Mouse (Mus musculus): ENCODE results near the gene Psg16. TPM values are rescaled to one million over a fixed set of nuclear protein-coding genes. Genes with fewer than 3 reads are reported as not detected.

Gene Psg16
- polyA plus RNA-seq, 2 experiments, result 0.23 to 0.33 TPM

GRCm38 (mm10) chr7:17026710-17027587 lies 46.9 kb upstream of the Psg16 start:
- DNase-seq (ENCODE audit: low spot score), result peak; percentile 68

DNA sequence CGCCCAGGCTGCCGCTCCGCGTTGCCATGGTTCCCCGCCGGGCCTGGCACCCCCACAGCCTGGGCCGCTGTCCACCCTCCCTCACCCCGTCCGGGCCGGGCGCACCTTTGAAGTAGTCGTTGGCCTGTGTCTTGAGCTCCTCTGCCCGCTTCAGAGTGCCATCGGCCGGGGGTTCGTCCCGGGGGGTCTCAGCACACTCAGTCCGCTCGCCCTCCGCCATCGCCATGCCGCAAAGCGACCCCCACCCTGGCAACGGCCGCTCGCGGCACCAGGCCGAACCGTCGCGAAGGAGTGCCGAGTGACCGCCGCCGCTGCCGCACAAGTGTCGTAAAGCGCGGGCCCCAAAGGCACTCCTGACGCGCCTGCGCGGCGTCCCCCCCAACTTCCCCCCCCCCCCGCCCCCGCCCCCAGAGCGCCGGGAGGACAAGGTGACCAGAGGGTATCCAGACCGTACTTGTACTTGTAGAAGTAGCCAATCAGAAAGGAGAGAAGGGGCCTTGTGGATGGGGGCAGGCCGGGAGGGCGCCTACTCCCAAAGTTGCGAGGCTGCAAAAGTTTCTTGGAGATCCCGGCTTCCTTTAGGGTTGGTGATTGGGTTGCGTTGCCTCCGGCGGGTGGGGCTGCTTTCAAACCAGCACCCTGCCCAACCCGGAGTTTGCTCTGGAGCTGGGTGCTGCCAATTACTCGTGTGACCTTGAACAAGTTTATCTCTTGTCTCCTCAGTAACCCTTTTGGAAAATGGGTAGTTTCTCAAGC lies 46.1 kb upstream of the Psg16 start, which contains the start of gene Ppp5c:
Gene Ppp5c (minus strand): TSS at position 337 of the 756 bp plus-strand sequence.
- under 1% methylated on average over 48 of the region's 58 CpGs for WGBS
- no peaks in the 10 kb centered on the region for H3K9me3 ChIP-seq (ENCODE audit: control insufficient read depth, low read length)
- H3K27me3 ChIP-seq (ENCODE audit: control insufficient read depth, insufficient read depth, low read length), result no peaks in the 10 kb centered on the region
- peak within 1 kb of the TSS; percentile 64 for H3K4me2 ChIP-seq (replicated peaks; ENCODE audit: low read depth, low read length, severe bottlenecking)
- peaks cover 25% of the 10 kb centered on the region for H3K36me3 ChIP-seq (ENCODE audit: control insufficient read depth, insufficient read depth, low read length)
- H3K9ac ChIP-seq (ENCODE audit: low read depth, low read length, severe bottlenecking), result peak within 1 kb of the TSS; percentile 81
- peak within 1 kb of the TSS; percentile 72 for H3K27ac ChIP-seq (replicated peaks; ENCODE audit: low read depth, low read length)
- peak; percentile 85 for ATAC-seq (ENCODE audit: low FRiP score, low read depth)
- H3K4me1 ChIP-seq (ENCODE audit: control insufficient read depth, insufficient read depth, low read length), result peaks cover 24% of the 10 kb centered on the region
- peak; percentile 68; the same call in 1 of the 2 replicates for TF ChIP-seq POLR2A (IDR thresholded peaks at IDR 0.05; ENCODE audit: borderline replicate concordance, extremely low read depth, insufficient read depth, insufficient read length)
- peak within 1 kb of the TSS; percentile 86 for H3K4me3 ChIP-seq (replicated peaks; ENCODE audit: low read length)
- peak; percentile 93 for DNase-seq (ENCODE audit: low spot score)

More at GRCm38 (mm10) chr7:17026710-17027587, 46.9 kb upstream of the Psg16 start:
- Histone ChIP-seq H3K4me1 (ENCODE audit: control insufficient read depth, insufficient read depth, low read length) (peaks cover 24% of the 10 kb centered on the region), H3K4me2 (replicated peaks; ENCODE audit: low read depth, low read length, severe bottlenecking) (peak overlapping the region; percentile 64), H3K9me3 (ENCODE audit: control insufficient read depth, low read length) (no peaks in the 10 kb centered on the region), H3K9ac (ENCODE audit: low read depth, low read length, severe bottlenecking) (peak overlapping the region; percentile 81), H3K27me3 (ENCODE audit: control insufficient read depth, insufficient read depth, low read length) (no peaks in the 10 kb centered on the region), H3K36me3 (ENCODE audit: control insufficient read depth, insufficient read depth, low read length) (peaks cover 31% of the 10 kb centered on the region), H3K27ac (replicated peaks; ENCODE audit: low read depth, low read length) (0 out of 2 replicates have a peak overlapping the region, but pooled peaks have one; percentile 56), H3K4me3 (replicated peaks; ENCODE audit: low read length) (peak overlapping the region; percentile 86)
- 6% methylated on average over 24 of the region's 24 CpGs for WGBS
- no peak for TF ChIP-seq POLR2A (IDR thresholded peaks at IDR 0.05; ENCODE audit: borderline replicate concordance, extremely low read depth, insufficient read depth, insufficient read length)
- peak; percentile 56 for ATAC-seq (ENCODE audit: low FRiP score, low read depth)

DNA sequence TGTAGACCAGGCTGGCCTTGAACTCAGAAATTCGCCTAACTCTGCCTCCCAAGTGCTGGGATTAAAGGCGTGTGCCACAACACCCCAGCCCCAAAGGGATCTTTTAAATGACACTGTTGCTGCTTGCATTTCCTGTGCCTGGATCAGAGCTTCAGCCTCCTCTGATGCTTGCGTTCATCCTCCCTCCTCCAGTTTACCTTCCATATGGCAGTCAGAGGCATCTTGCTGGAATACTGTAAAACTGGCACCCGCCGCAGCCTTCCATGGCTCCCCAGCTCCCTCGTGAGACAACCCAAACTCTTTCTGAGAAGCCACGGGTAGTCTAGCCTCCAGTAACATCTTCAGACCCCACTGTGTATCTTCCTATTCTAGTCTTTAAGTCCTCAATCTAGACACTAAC lies 44.9 kb upstream of the Psg16 start:
- Histone ChIP-seq H3K9me3 (ENCODE audit: control insufficient read depth, low read length) (no peaks in the 10 kb centered on the region), H3K27me3 (ENCODE audit: control insufficient read depth, insufficient read depth, low read length) (no peaks in the 10 kb centered on the region), H3K36me3 (ENCODE audit: control insufficient read depth, insufficient read depth, low read length) (peaks cover 27% of the 10 kb centered on the region), H3K4me2 (replicated peaks; ENCODE audit: low read depth, low read length, severe bottlenecking) (no peak overlapping the region), H3K4me1 (ENCODE audit: control insufficient read depth, insufficient read depth, low read length) (peaks cover 24% of the 10 kb centered on the region), H3K9ac (ENCODE audit: low read depth, low read length, severe bottlenecking) (no peak overlapping the region), H3K27ac (replicated peaks; ENCODE audit: low read depth, low read length) (no peak overlapping the region), H3K4me3 (replicated peaks; ENCODE audit: low read length) (no peak overlapping the region)
- no peak for DNase-seq (ENCODE audit: low spot score)
- no peak for ATAC-seq (ENCODE audit: low FRiP score, low read depth)
- TF ChIP-seq POLR2A (IDR thresholded peaks at IDR 0.05; ENCODE audit: borderline replicate concordance, extremely low read depth, insufficient read depth, insufficient read length), result no peak
- WGBS, result 77% methylated on average over 7 of the region's 7 CpGs

DNA sequence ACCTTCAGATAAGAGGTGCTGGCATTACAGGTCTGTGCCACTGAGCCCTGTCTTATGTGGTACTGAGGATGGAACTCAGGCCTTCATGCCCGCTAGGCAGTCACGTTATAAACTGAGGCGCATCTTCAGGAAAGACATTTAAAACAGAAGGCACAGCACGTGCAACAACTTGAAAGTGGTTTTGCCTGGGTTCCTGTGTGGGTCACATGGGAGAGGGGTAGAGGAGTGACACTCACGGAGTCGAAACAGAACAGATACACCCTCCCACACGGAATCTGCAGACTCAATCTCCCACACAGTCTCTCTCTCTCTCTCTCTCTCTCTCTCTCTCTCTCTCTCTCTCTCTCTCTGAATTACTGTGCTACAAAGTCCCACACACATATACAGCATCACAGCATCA lies 43.6 kb upstream of the Psg16 start:
- Histone ChIP-seq H3K27me3 (ENCODE audit: control insufficient read depth, insufficient read depth, low read length) (no peaks in the 10 kb centered on the region), H3K9ac (ENCODE audit: low read depth, low read length, severe bottlenecking) (no peak overlapping the region), H3K27ac (replicated peaks; ENCODE audit: low read depth, low read length) (no peak overlapping the region), H3K36me3 (ENCODE audit: control insufficient read depth, insufficient read depth, low read length) (peaks cover 32% of the 10 kb centered on the region), H3K4me1 (ENCODE audit: control insufficient read depth, insufficient read depth, low read length) (peaks cover 17% of the 10 kb centered on the region), H3K4me3 (replicated peaks; ENCODE audit: low read length) (no peak overlapping the region), H3K9me3 (ENCODE audit: control insufficient read depth, low read length) (no peaks in the 10 kb centered on the region), H3K4me2 (replicated peaks; ENCODE audit: low read depth, low read length, severe bottlenecking) (no peak overlapping the region)
- TF ChIP-seq POLR2A (IDR thresholded peaks at IDR 0.05; ENCODE audit: borderline replicate concordance, extremely low read depth, insufficient read depth, insufficient read length), result no peak
- ATAC-seq (ENCODE audit: low FRiP score, low read depth) (no peak), DNase-seq (ENCODE audit: low spot score) (no peak)
- WGBS, result 79% methylated on average over 7 of the region's 7 CpGs

DNA sequence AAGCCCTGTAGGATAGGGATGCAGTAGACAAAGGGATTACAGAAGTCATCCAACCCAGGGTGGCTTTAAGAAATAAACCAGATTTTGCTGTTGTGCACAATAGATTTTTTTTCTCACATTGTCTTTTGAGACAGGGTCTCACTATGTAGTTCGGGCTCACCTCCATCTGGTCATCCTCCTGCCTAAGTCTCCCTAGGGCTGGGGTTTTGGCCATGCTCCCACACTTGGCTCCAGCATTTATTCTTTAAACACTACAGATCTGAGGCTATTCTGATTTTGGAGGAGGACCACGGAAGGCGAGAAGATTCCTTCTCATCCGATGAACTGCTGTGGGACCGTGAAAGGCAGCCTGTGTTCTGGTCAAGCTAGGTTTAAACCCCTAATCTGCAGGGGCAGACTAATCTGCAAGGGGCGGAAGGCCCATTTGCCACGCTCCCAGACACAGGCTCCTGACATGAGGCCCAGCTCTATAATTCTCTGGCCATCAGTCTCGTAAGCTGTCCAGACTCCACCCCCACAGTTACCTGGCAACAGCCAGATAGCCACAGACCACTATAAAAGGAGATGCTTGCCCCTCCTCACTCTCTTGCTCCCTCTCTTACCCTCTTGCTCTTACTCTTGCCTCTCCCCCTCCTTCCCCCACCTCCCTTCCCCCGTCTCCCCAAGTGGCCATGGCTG lies 35.7 kb upstream of the Psg16 start:
- no peak for DNase-seq (ENCODE audit: low spot score)
- Histone ChIP-seq H3K27ac (replicated peaks; ENCODE audit: low read depth, low read length) (no peak overlapping the region), H3K9me3 (ENCODE audit: control insufficient read depth, low read length) (no peaks in the 10 kb centered on the region), H3K9ac (ENCODE audit: low read depth, low read length, severe bottlenecking) (no peak overlapping the region), H3K36me3 (ENCODE audit: control insufficient read depth, insufficient read depth, low read length) (peaks cover 81% of the 10 kb centered on the region), H3K4me2 (replicated peaks; ENCODE audit: low read depth, low read length, severe bottlenecking) (no peak overlapping the region), H3K4me3 (replicated peaks; ENCODE audit: low read length) (no peak overlapping the region), H3K27me3 (ENCODE audit: control insufficient read depth, insufficient read depth, low read length) (no peaks in the 10 kb centered on the region), H3K4me1 (ENCODE audit: control insufficient read depth, insufficient read depth, low read length) (no peaks in the 10 kb centered on the region)
- no peak for TF ChIP-seq POLR2A (IDR thresholded peaks at IDR 0.05; ENCODE audit: borderline replicate concordance, extremely low read depth, insufficient read depth, insufficient read length)
- ATAC-seq (ENCODE audit: low FRiP score, low read depth), result no peak
- 57% methylated on average over 9 of the region's 9 CpGs for WGBS
